Mouse (Mus musculus) hindbrain, embryonic 11.5 days (tissue): ENCODE results near the gene Ugt8a. TPM values are rescaled to one million over a fixed set of nuclear protein-coding genes. Genes with fewer than 3 reads are reported as not detected.

Experiments used
- ATAC-seq: fragments of 200-750 bp; cut with Nextera tagmentation; 2 replicates; pipeline ENCODE4 v1.8.0; 2017; ENCODE audit warnings: mild to moderate bottlenecking, moderate TSS enrichment, moderate library complexity; ENCODE audit not compliant: low FRiP score
- DNase-seq: peaks from one replicate; pipeline ENCODE4 v3.0.0-alpha.2; 2015; ENCODE audit warnings: low spot score
- H3K27ac ChIP-seq: fragments of 300-500 bp; sonication (generic); 2 replicates; pipeline ENCODE4 v1.5.1; 2014; ENCODE audit warnings: mild to moderate bottlenecking, low read depth, low read length
- H3K27me3 ChIP-seq: fragments of 300-500 bp; sonication (generic); 2 replicates; pipeline ENCODE4 v1.6.1; 2014; ENCODE audit warnings: mild to moderate bottlenecking, low read length, moderate library complexity, mixed read lengths; ENCODE audit not compliant: control insufficient read depth, insufficient read depth
- H3K36me3 ChIP-seq: fragments of 300-500 bp; sonication (generic); 2 replicates; pipeline ENCODE4 v1.6.1; 2014; ENCODE audit warnings: mild to moderate bottlenecking, low read length, moderate library complexity, mixed read lengths; ENCODE audit not compliant: control insufficient read depth, insufficient read depth
- H3K4me1 ChIP-seq: fragments of 300-500 bp; sonication (generic); replicated peaks from 2 replicates; pipeline ENCODE4 v1.6.1; 2014; ENCODE audit warnings: low read length, mixed read lengths; ENCODE audit not compliant: control insufficient read depth, insufficient read depth
- H3K4me2 ChIP-seq: fragments of 300-500 bp; sonication (generic); replicated peaks from 2 replicates; pipeline ENCODE4 v1.6.1; 2014; ENCODE audit warnings: mild to moderate bottlenecking, low read depth, low read length
- H3K4me3 ChIP-seq: fragments of 300-500 bp; sonication (generic); 2 replicates; pipeline ENCODE4 v1.5.1; 2014; ENCODE audit warnings: low read depth, low read length
- H3K9ac ChIP-seq: fragments of 300-500 bp; sonication (generic); 2 replicates; pipeline ENCODE4 v1.6.1; 2014; ENCODE audit warnings: low read depth, low read length
- H3K9me3 ChIP-seq: fragments of 300-500 bp; sonication (generic); 2 replicates; pipeline ENCODE4 v1.6.1; 2016; ENCODE audit warnings: low read length; ENCODE audit not compliant: control insufficient read depth
- WGBS: fragments of 180-500 bp; shearing (Covaris S2); extraction: QIAGEN DNeasy Blood & Tissue Kit; methylation state at CpG from one replicate; pipeline ENCODE4 v1.1.7; 2014; 5-methylcytosine and 5-hydroxymethylcytosine counted together
- polyA plus RNA-seq: library from polyadenylated mRNA; unstranded; fragments of >200 nt; fragmentation: Nextera tagmentation; extraction: Ambion mirVana; gene quantifications from 2 replicates; pipeline ENCODE4 v1.2.1, GENCODE M21; 2014

Ugt8a gene
- polyA plus RNA-seq, 1 experiment from 2014 or later, result 5.0 TPM

DNA sequence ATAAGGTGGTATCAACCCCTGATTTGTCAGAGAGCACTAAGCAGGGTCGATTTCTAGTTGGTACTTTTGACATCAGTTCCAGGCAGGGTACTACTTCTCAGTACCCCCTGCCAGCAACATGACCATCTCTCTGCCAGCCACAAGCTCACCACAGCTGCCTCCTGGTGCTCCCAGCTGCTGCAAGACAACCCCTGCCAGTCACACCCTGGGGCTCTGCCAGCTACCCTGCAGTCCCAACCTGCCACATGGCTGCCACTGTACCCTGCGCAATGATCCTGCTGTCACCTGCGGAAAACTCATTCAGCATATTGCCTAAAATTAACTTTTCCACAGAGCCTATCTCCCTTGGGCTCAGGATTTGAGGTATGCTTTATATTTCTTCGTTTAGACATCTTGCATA is 111.2 kb downstream of the Ugt8a start:
- WGBS, result 80% methylated on average over 4 of the region's 4 CpGs
- Histone ChIP-seq H3K4me2 (no peak overlapping the region), H3K9ac (no peak overlapping the region), H3K4me1 (no peaks in the 10 kb centered on the region), H3K9me3 (no peaks in the 10 kb centered on the region), H3K36me3 (no peaks in the 10 kb centered on the region), H3K27me3 (no peaks in the 10 kb centered on the region), H3K4me3 (no peak overlapping the region), H3K27ac (no peak overlapping the region)
- no peak for ATAC-seq
- no peak for DNase-seq

DNA sequence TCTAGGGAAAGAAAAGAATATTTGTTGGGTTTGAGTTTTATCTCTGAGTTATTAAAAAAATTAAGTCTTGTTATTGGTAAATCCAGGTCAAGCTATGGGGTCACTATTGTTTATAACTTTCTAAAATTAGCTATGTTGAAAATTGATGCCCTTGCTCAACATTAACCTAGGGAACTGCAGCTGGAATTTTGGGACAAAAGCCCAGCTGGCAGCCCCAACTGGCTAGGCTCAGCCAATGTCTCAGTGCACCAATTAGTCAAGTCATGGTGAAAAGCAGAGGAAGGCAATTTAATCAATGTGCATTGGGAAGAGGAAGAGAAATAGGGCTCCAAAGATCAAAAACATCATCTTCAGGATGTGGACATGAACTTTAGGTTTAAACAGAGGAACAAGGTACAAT is 118.7 kb downstream of the Ugt8a start:
- Histone ChIP-seq H3K4me3 (no peak overlapping the region), H3K36me3 (no peaks in the 10 kb centered on the region), H3K9me3 (no peaks in the 10 kb centered on the region), H3K4me1 (no peaks in the 10 kb centered on the region), H3K27ac (no peak overlapping the region), H3K9ac (no peak overlapping the region), H3K4me2 (no peak overlapping the region), H3K27me3 (no peaks in the 10 kb centered on the region)
- DNase-seq (no peak), ATAC-seq (no peak)
